Mouse (Mus musculus): Measurements from ENCODE around the gene 3110040M04Rik. TPM values are rescaled to one million over a fixed set of nuclear protein-coding genes. Genes with fewer than 3 reads are reported as not detected.

3110040M04Rik gene
- polyA plus RNA-seq, 1 experiment from 2014 or later = not detected

- in situ Hi-C loops (cut with MboI; ENCODE audit: low pct_unique_long_range_greater_than_20kb) = loop anchor here (10.0 kb wide), 1 partner anchor 50 kb away; no protein-coding TSS in a partner anchor
- DNase-seq (ENCODE audit: low read depth, low spot score) (no peak), ATAC-seq (no peak)
- CTCF ChIA-PET = interaction anchor here (0.7 to 1.6 kb wide), 2 partner anchors 48 to 52 kb away, joined by 3 to 8 read pairs; no protein-coding TSS in a partner anchor
- POLR2A ChIA-PET = no interaction called here
- no peak for TF ChIP-seq CTCF (IDR thresholded peaks at IDR 0.05)
- no peaks in the 10 kb centered on the region for H3K27me3 ChIP-seq
Observed at GRCm38 (mm10) chr1:151214862-151215261, 10.9 kb downstream of the 3110040M04Rik start.

GRCm38 (mm10) chr1:151215985-151216384 is 12.1 kb downstream of the 3110040M04Rik start:
- CTCF ChIA-PET = interaction anchor here (0.6 to 1.1 kb wide), 4 partner anchors 17 to 165 kb away, joined by 3 to 4 read pairs (median 3); no protein-coding TSS in a partner anchor
- DNase-seq (ENCODE audit: low read depth, low spot score) (no peak), ATAC-seq (peak; percentile 68)
- POLR2A ChIA-PET = interaction anchor here (1.4 kb wide), 1 partner anchor 11 kb away, joined by 3 read pairs; no protein-coding TSS in a partner anchor
- in situ Hi-C loops (cut with MboI; ENCODE audit: low pct_unique_long_range_greater_than_20kb) = loop anchor here (10.0 kb wide), 1 partner anchor 51 kb away; no protein-coding TSS in a partner anchor
- no peaks in the 10 kb centered on the region for H3K27me3 ChIP-seq
- TF ChIP-seq CTCF (IDR thresholded peaks at IDR 0.05) = no peak

- TF ChIP-seq CTCF (IDR thresholded peaks at IDR 0.05) = no peak
- in situ Hi-C loops (cut with MboI; ENCODE audit: low pct_unique_long_range_greater_than_20kb) = loop anchor here (10.0 kb wide), 1 partner anchor 52 kb away; no protein-coding TSS in a partner anchor
- no peaks in the 10 kb centered on the region for H3K27me3 ChIP-seq
- DNase-seq (ENCODE audit: low read depth, low spot score) (no peak), ATAC-seq (peak; percentile 94)
- CTCF ChIA-PET = interaction anchor here (0.6 to 1.4 kb wide), 5 partner anchors 16 to 165 kb away, joined by 3 to 5 read pairs (median 3); partner anchors contain the start of gene Ivns1abp
- POLR2A ChIA-PET = interaction anchor here (0.6 to 1.4 kb wide), 3 partner anchors 11 to 127 kb away, joined by 3 to 9 read pairs (median 3); no protein-coding TSS in a partner anchor
Observed at GRCm38 (mm10) chr1:151216417-151216816, 12.5 kb downstream of the 3110040M04Rik start.

DNA sequence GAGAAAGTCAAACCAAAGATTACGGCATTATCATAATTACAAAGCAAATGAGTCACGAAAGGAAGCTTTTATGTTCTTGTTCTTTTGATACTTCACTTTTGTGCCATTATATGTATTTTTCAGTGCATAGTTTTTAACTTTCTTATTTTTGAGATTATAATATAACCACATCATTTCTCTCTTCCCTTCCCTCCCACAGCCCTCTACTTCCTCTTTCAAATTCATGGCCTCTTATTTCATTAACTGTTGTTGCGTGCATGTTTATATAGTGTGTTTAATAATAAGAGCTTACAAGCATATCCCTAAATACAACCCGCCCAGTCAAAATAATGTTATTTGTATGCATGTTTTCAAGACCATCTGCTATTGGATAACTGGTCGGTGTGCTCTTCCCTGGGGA is 15.1 kb downstream of the 3110040M04Rik start:
- no peak for DNase-seq (ENCODE audit: low read depth, low spot score)
- in situ Hi-C loops (cut with MboI; ENCODE audit: low pct_unique_long_range_greater_than_20kb) = loop anchor here (10.0 kb wide), 1 partner anchor 54 kb away; no protein-coding TSS in a partner anchor
- TF ChIP-seq CTCF (IDR thresholded peaks at IDR 0.05) = no peak
- ChIA-PET CTCF (no interaction called here), POLR2A (no interaction called here)
- no peaks in the 10 kb centered on the region for H3K27me3 ChIP-seq
- no peak for ATAC-seq

GRCm38 (mm10) chr1:151220098-151220497 is 16.2 kb downstream of the 3110040M04Rik start:
- no peak for ATAC-seq
- CTCF ChIA-PET = no interaction called here
- no peaks in the 10 kb centered on the region for H3K27me3 ChIP-seq
- POLR2A ChIA-PET = no interaction called here
- no peak for TF ChIP-seq CTCF (IDR thresholded peaks at IDR 0.05)
- DNase-seq (ENCODE audit: low read depth, low spot score) = no peak
- in situ Hi-C loops (cut with MboI; ENCODE audit: low pct_unique_long_range_greater_than_20kb) = no loop called here

DNA sequence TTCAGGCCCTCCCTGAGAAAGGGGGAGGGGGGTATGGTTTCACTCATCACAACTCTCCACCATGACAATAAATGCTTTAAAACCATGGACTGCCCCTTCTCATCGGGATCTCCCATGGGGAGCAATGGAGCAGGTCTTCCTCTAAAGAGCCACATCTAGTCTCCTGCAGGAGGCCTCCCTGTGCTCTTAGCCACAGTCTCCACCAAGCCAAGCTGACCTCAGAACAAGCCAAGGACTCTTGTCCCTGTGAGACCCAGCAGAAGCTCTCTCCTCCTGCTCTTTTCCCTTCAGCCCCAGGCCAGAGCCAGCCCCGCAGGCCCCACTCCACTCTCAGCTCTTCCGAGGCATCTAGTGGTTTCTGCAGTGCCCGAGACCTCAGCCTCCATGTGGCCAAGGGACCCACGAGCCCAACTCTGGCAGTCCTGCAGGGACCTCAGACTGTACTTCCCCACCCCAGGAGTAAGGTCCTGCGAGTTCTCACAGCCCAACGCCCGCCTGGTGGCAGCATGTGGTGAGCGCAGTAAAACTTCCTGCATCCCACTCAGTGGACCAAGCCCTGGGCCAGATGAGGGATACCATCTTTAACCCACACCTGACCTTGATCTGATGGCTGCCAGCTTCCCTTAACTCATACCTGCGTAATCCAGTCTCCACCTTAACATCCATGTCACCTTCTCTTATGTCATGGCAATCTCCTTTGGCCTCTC is 18.8 kb downstream of the 3110040M04Rik start:
- ATAC-seq (no peak), DNase-seq (ENCODE audit: low read depth, low spot score) (no peak)
- TF ChIP-seq CTCF (IDR thresholded peaks at IDR 0.05) = no peak
- CTCF ChIA-PET = no interaction called here
- no peaks in the 10 kb centered on the region for H3K27me3 ChIP-seq
- POLR2A ChIA-PET = no interaction called here
- in situ Hi-C loops (cut with MboI; ENCODE audit: low pct_unique_long_range_greater_than_20kb) = no loop called here

GRCm38 (mm10) chr1:151223377-151223776 is 19.5 kb downstream of the 3110040M04Rik start:
- ChIA-PET CTCF (interaction anchor here (1.4 kb wide), 1 partner anchor 115 kb away, joined by 3 read pairs; no protein-coding TSS in a partner anchor), POLR2A (no interaction called here)
- no peaks in the 10 kb centered on the region for H3K27me3 ChIP-seq
- no peak for TF ChIP-seq CTCF (IDR thresholded peaks at IDR 0.05)
- in situ Hi-C loops (cut with MboI; ENCODE audit: low pct_unique_long_range_greater_than_20kb) = no loop called here
- ATAC-seq (no peak), DNase-seq (ENCODE audit: low read depth, low spot score) (no peak)

DNA sequence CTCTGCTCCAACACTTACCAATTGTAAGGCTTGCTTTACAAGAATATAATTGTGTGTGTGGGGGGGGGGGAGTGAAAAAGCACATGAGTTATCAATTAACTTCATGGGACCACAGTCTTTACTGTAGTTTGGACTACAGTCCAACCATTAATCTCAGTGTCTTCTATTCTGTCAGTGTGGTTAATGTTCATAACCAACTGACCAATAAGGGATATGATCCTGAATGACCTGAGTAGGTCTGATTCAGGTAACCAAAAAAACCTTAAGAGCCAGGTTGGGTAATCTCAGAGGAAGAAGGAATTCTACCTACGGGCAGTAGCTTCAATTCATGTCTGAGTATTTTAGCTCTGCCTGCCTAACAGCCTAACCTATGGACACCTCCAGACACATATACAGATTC is 20.6 kb downstream of the 3110040M04Rik start:
- DNase-seq (ENCODE audit: low read depth, low spot score) = no peak
- ATAC-seq = no peak
- H3K27me3 ChIP-seq = no peaks in the 10 kb centered on the region
- ChIA-PET POLR2A (no interaction called here), CTCF (interaction anchor here (1.0 to 1.8 kb wide), 3 partner anchors 11 to 113 kb away, joined by 3 to 4 read pairs (median 3); no protein-coding TSS in a partner anchor)
- in situ Hi-C loops (cut with MboI; ENCODE audit: low pct_unique_long_range_greater_than_20kb) = no loop called here
- TF ChIP-seq CTCF (IDR thresholded peaks at IDR 0.05) = no peak

GRCm38 (mm10) chr1:151227506-151227905 is 23.6 kb downstream of the 3110040M04Rik start:
- no peak for ATAC-seq
- no peak for TF ChIP-seq CTCF (IDR thresholded peaks at IDR 0.05)

DNA sequence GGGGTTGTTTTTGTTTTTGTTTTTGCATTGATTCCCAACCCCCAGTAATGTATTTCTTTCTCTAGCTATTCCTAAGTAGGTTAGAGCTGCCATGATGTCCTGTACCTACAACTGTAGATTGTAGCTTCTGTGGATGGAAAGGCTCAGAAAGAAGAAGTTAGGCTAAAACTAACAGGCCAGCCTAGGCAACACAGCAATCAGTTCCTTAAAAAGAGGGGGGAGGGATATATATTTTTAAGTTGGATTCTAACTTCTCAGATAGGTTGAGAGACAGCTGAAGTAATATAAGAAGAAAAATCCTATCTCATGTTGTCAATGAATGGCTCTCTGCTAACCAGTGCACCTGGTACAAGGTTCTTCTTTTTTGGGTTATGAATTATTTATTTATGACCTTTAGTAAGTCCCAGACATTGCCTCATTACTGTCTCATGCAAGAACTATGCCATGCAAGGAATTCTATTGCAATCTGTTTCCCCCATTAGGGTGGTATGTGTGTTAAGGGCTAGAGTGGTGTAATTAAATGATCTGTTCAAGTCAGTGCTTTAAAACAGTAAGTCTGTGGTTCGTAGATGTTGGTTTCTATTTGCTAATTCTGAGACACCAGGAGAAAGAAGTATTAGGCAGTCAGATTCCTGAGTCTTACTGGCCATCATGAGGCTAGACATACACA is 24.5 kb downstream of the 3110040M04Rik start:
- CTCF ChIA-PET = interaction anchor here (0.7 kb wide), 1 partner anchor 962 kb away, joined by 3 read pairs; no protein-coding TSS in a partner anchor
- ATAC-seq = peak; percentile 58

More at GRCm38 (mm10) chr1:151227506-151227905, 23.6 kb downstream of the 3110040M04Rik start:
- no peak for DNase-seq (ENCODE audit: low read depth, low spot score)
- in situ Hi-C loops (cut with MboI; ENCODE audit: low pct_unique_long_range_greater_than_20kb) = no loop called here
- H3K27me3 ChIP-seq = no peaks in the 10 kb centered on the region
- POLR2A ChIA-PET = interaction anchor here (1.0 to 1.7 kb wide), 2 partner anchors 11 to 165 kb away, joined by 3 to 4 read pairs; no protein-coding TSS in a partner anchor
- CTCF ChIA-PET = interaction anchor here (1.4 kb wide), 1 partner anchor 113 kb away, joined by 3 read pairs; no protein-coding TSS in a partner anchor

More for the DNA sequence above, 24.5 kb downstream of the 3110040M04Rik start:
- no peak for DNase-seq (ENCODE audit: low read depth, low spot score)
- TF ChIP-seq CTCF (IDR thresholded peaks at IDR 0.05) = no peak
- POLR2A ChIA-PET = interaction anchor here (0.6 to 1.7 kb wide), 3 partner anchors 57 to 166 kb away, joined by 3 to 4 read pairs (median 4); no protein-coding TSS in a partner anchor
- H3K27me3 ChIP-seq = no peaks in the 10 kb centered on the region
- in situ Hi-C loops (cut with MboI; ENCODE audit: low pct_unique_long_range_greater_than_20kb) = no loop called here

Data from Patski (cell line).